Mouse (Mus musculus) kidney, adult 2 months (tissue): ENCODE data around the gene Rassf1. TPM values are rescaled to one million over a fixed set of nuclear protein-coding genes. Genes with fewer than 3 reads are reported as not detected.
A peak's percentile ranks its signal among the peaks of the same experiment; 100 is the strongest.
"Not testable (repeated sequence)": the region's sequence is repeated elsewhere in the genome, so short reads cannot be mapped to it uniquely, and the experiment has no call there.

Source experiments
- DNase-seq: peaks from one replicate; pipeline ENCODE4 v3.0.0; 2021
- H3K27ac ChIP-seq: fragments of 200-500 bp; 2 replicates; pipeline ENCODE4 v1.5.1; 2012; ENCODE audit warnings: low read depth, low read length, control low read depth, inconsistent platforms; ENCODE audit not compliant: insufficient read depth
- H3K27me3 ChIP-seq: fragments of 200-500 bp; replicated peaks from 2 replicates; pipeline ENCODE4 v1.6.1; 2012; ENCODE audit warnings: mild to moderate bottlenecking, moderate library complexity, low read length, inconsistent platforms; ENCODE audit not compliant: control insufficient read depth, insufficient read depth
- H3K36me3 ChIP-seq: fragments of 200-500 bp; 2 replicates; pipeline ENCODE4 v1.6.1; 2012; ENCODE audit warnings: mild to moderate bottlenecking, moderate library complexity, low read length, inconsistent platforms; ENCODE audit not compliant: control insufficient read depth, insufficient read depth
- H3K4me1 ChIP-seq: fragments of 200-500 bp; 2 replicates; pipeline ENCODE4 v1.6.1; 2011; ENCODE audit warnings: low read length; ENCODE audit not compliant: control insufficient read depth, insufficient read depth
- H3K4me3 ChIP-seq: fragments of 200-500 bp; 2 replicates; pipeline ENCODE4 v1.5.1; 2011; ENCODE audit warnings: mild to moderate bottlenecking, low read depth, low read length, control low read depth; ENCODE audit not compliant: insufficient read depth
- CTCF ChIP-seq: fragments of 200-500 bp; conservative IDR thresholded peaks from 2 replicates; pipeline ENCODE4 v1.5.1; 2011; ENCODE audit warnings: low read depth, mild to moderate bottlenecking, control low read depth, low read length, moderate library complexity, mixed read lengths; ENCODE audit not compliant: insufficient read depth, insufficient read length
- POLR2A ChIP-seq: fragments of 200-500 bp; IDR thresholded peaks from one replicate; pipeline ENCODE4 v1.6.1; 2011; ENCODE audit warnings: low read depth, low read length, control low read depth
- WGBS: fragments of 180-500 bp; shearing (Covaris S2); methylation state at CpG from one replicate; pipeline ENCODE4 v1.1.7; 2018; 5-methylcytosine and 5-hydroxymethylcytosine counted together
- polyA plus RNA-seq: library from polyadenylated mRNA; depleted of rRNA; stranded (reverse); fragments of >200 nt; gene quantifications from 2 replicates; pipeline ENCODE4 v1.2.3, GENCODE M21; 2012

Gene Rassf1
- polyA plus RNA-seq, 1 experiment = 23.0 TPM

- Histone ChIP-seq H3K36me3 (peaks cover 3% of the 10 kb centered on the region; the same call in 1 of the 2 replicates), H3K4me3 (no peak overlapping the region), H3K27me3 (no peaks in the 10 kb centered on the region), H3K4me1 (peaks cover 24% of the 10 kb centered on the region; the same call in 1 of the 2 replicates), H3K27ac (no peak overlapping the region)
- TF ChIP-seq POLR2A (no peak), CTCF (no peak)
- WGBS = 33% methylated on average over 3 of the region's 3 CpGs
- no peak for DNase-seq
Observed at GRCm38 (mm10) chr9:107556346-107556745, 5.0 kb downstream of the Rassf1 start.

GRCm38 (mm10) chr9:107563029-107563581 lies 11.8 kb downstream of the Rassf1 start, which contains the start of gene Tusc2:
TSS of gene Tusc2 (plus strand) at chr9:107563255.
- Histone ChIP-seq H3K27ac (peak within 1 kb of the TSS; percentile 45), H3K4me3 (peak within 1 kb of the TSS; percentile 66), H3K36me3 (peaks cover 1% of the 10 kb centered on the region; the same call in 1 of the 2 replicates), H3K27me3 (no peaks in the 10 kb centered on the region), H3K4me1 (peaks cover 19% of the 10 kb centered on the region; the same call in 1 of the 2 replicates)
- TF ChIP-seq POLR2A (peak; percentile 74), CTCF (no peak)
- 1% methylated on average over 45 of the region's 46 CpGs for WGBS
- peak; percentile 99 for DNase-seq

DNA sequence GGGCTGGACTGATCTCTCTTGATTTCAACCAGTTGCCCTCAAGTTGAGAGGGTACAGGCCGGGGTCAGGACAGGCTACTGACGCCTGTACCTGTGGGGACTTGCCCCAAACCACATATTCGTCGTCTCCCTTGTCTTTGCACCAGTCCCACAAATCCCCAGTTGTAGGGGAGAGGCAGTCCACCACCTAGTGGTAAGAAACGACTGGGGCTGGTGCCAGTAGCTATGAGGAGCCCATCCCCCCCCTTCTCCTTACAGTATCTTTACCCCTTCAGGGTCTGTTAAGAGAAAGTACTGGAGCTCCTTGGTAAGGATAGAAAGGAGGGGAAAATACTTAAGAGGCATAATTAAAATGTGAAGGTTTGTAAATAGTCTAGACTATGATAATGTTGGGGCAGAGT lies 14.2 kb downstream of the Rassf1 start:
- 51% methylated on average over 5 of the region's 5 CpGs for WGBS
- not testable (repeated sequence) for H3K27me3 ChIP-seq, DNase-seq, H3K36me3 ChIP-seq
- peak overlapping the region; percentile 30; the same call in 1 of the 2 replicates for H3K4me3 ChIP-seq
- H3K27ac ChIP-seq = peak overlapping the region; percentile 32; the same call in 1 of the 2 replicates
- peaks cover 25% of the 10 kb centered on the region; the same call in 1 of the 2 replicates for H3K4me1 ChIP-seq

GRCm38 (mm10) chr9:107566041-107566709 lies 14.8 kb downstream of the Rassf1 start:
- 29% methylated on average over 15 of the region's 15 CpGs for WGBS
- Histone ChIP-seq H3K4me3 (peak overlapping the region; percentile 81; the same call in 1 of the 2 replicates), H3K36me3 (0 out of 2 replicates have a peak, but pooled peaks cover 1% of the 10 kb centered on the region), H3K4me1 (peaks cover 32% of the 10 kb centered on the region; the same call in 1 of the 2 replicates), H3K27me3 (no peaks in the 10 kb centered on the region), H3K27ac (peak overlapping the region; percentile 99)
- peak; percentile 95 for DNase-seq
- TF ChIP-seq CTCF (peak; percentile 89), POLR2A (no peak)

GRCm38 (mm10) chr9:107566855-107567254 lies 15.5 kb downstream of the Rassf1 start:
- Histone ChIP-seq H3K4me3 (peak overlapping the region; percentile 81), H3K4me1 (peaks cover 37% of the 10 kb centered on the region; the same call in 1 of the 2 replicates), H3K27ac (peak overlapping the region; percentile 99), H3K27me3 (no peaks in the 10 kb centered on the region), H3K36me3 (no peaks in the 10 kb centered on the region)
- WGBS = 21% methylated on average over 3 of the region's 3 CpGs
- DNase-seq = peak; percentile 89
- peak; percentile 24; the same call in 1 of the 2 replicates for TF ChIP-seq CTCF
- TF ChIP-seq POLR2A = no peak

- H3K4me1 ChIP-seq = peaks cover 40% of the 10 kb centered on the region; the same call in 1 of the 2 replicates
- H3K4me3 ChIP-seq = peak within 1 kb of the TSS; percentile 81
- no peaks in the 10 kb centered on the region for H3K27me3 ChIP-seq
- peak within 1 kb of the TSS; percentile 99 for H3K27ac ChIP-seq
- peak; percentile 87 for TF ChIP-seq POLR2A
- no peak for TF ChIP-seq CTCF
- DNase-seq = peak; percentile 94
- 19% methylated on average over 18 of the region's 18 CpGs for WGBS
- no peaks in the 10 kb centered on the region; the same call in 1 of the 2 replicates for H3K36me3 ChIP-seq
Observed at GRCm38 (mm10) chr9:107567702-107568319, 16.5 kb downstream of the Rassf1 start, which contains the start of gene Hyal2. TSS of gene Hyal2 (plus strand) at chr9:107567945.
